Mouse (Mus musculus): Measurements from ENCODE around the gene Tada2b. TPM values are rescaled to one million over a fixed set of nuclear protein-coding genes. Genes with fewer than 3 reads are reported as not detected.

Tada2b gene
- polyA plus RNA-seq, 1 experiment, result 17.0 TPM

DNA sequence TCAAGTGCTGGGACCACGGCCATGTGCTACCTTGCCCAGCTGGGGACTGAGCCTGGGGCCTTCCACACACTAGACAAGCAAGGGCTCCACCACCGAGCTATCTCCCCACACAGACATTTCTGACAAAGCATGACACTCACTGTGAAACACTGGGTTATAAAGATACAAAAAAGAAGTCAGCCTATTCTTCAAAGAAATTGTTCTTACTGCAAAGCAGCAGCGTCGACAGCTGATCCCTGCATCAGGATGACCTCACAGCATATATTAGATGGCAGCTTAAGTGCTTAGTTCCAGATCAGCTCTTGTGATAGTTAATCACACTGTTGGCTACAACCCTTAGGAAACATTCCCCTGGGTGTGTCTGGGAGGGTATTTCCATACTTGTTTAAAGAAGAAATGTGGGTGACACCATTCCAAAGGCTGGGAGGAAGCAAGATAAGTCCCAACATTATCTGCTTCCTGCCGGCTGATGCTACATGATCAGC is 39.2 kb upstream of the Tada2b start:
- Histone ChIP-seq H3K27ac (ENCODE audit: insufficient read depth, low read depth, low read length) (no peak overlapping the region), H3K4me3 (ENCODE audit: insufficient read depth, low read depth, low read length) (no peak overlapping the region), H3K4me1 (ENCODE audit: control insufficient read depth, insufficient read depth, low read length) (peaks cover 9% of the 10 kb centered on the region; the same call in 1 of the 2 replicates), H3K27me3 (replicated peaks; ENCODE audit: control insufficient read depth, insufficient read depth, low read length) (no peaks in the 10 kb centered on the region), H3K36me3 (ENCODE audit: control insufficient read depth, insufficient read depth, low read length) (no peaks in the 10 kb centered on the region; the same call in 1 of the 2 replicates)
- DNase-seq, result no peak
- TF ChIP-seq CTCF (conservative IDR thresholded peaks at IDR 0.05; ENCODE audit: insufficient read depth, insufficient read length, low read depth, low read length) (no peak), POLR2A (IDR thresholded peaks at IDR 0.05; ENCODE audit: low read depth, low read length) (no peak)
- 64% methylated on average over 5 of the region's 5 CpGs for WGBS

DNA sequence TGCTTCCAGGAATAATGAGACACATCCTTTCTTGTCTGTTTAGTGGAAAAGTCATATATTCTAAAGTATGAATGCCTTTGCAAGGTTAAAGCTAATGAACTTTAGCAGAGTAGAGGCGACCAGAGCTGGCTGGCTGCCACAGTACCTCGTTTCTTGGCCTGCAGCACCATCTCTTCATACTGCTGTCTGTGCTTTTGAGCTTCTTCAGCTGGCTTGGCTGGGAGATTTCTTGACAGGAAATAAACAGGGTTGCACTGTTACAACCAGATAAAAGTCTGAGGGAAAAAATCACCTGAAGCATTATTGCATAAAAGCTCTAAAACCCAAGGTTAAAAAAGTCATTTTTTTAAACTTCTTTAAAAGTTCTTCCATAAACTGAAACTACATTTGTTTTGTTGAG is 38.7 kb upstream of the Tada2b start:
- Histone ChIP-seq H3K4me1 (ENCODE audit: control insufficient read depth, insufficient read depth, low read length) (peaks cover 9% of the 10 kb centered on the region; the same call in 1 of the 2 replicates), H3K27ac (ENCODE audit: insufficient read depth, low read depth, low read length) (no peak overlapping the region), H3K27me3 (replicated peaks; ENCODE audit: control insufficient read depth, insufficient read depth, low read length) (no peaks in the 10 kb centered on the region), H3K36me3 (ENCODE audit: control insufficient read depth, insufficient read depth, low read length) (no peaks in the 10 kb centered on the region; the same call in 1 of the 2 replicates), H3K4me3 (ENCODE audit: insufficient read depth, low read depth, low read length) (no peak overlapping the region)
- DNase-seq, result peak; percentile 68
- WGBS, result 4% methylated on average over 2 of the region's 2 CpGs
- TF ChIP-seq CTCF (conservative IDR thresholded peaks at IDR 0.05; ENCODE audit: insufficient read depth, insufficient read length, low read depth, low read length), result no peak
- no peak for TF ChIP-seq POLR2A (IDR thresholded peaks at IDR 0.05; ENCODE audit: low read depth, low read length)

DNA sequence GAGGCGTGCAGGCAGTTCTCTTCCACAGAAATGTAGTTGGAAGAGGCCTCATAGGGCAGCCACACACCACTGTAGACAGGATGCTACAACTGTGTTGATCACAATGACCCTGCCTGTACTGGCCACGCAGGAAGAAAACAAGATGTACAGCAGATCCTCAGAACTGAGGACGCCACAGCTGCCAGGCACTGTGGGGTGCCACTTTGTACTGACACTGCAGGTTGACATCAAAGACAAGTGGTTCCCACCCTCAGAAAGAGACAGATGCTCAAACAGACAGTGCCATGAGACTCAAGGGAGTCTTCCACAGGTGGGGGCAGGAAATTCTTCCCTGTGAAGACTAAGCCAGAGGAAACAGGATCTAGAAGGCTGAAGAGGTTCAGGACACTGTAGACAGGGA is 35.7 kb upstream of the Tada2b start:
- H3K36me3 ChIP-seq (ENCODE audit: control insufficient read depth, insufficient read depth, low read length), result no peaks in the 10 kb centered on the region; the same call in 1 of the 2 replicates
- H3K4me3 ChIP-seq (ENCODE audit: insufficient read depth, low read depth, low read length), result no peak overlapping the region
- no peaks in the 10 kb centered on the region for H3K27me3 ChIP-seq (replicated peaks; ENCODE audit: control insufficient read depth, insufficient read depth, low read length)
- no peaks in the 10 kb centered on the region for H3K4me1 ChIP-seq (ENCODE audit: control insufficient read depth, insufficient read depth, low read length)
- TF ChIP-seq CTCF (conservative IDR thresholded peaks at IDR 0.05; ENCODE audit: insufficient read depth, insufficient read length, low read depth, low read length) (no peak), POLR2A (IDR thresholded peaks at IDR 0.05; ENCODE audit: low read depth, low read length) (no peak)
- 84% methylated on average over 3 of the region's 3 CpGs for WGBS
- DNase-seq, result no peak
- H3K27ac ChIP-seq (ENCODE audit: insufficient read depth, low read depth, low read length), result no peak overlapping the region

GRCm38 (mm10) chr5:36517596-36517995 is 33.5 kb upstream of the Tada2b start:
- no peaks in the 10 kb centered on the region; the same call in 1 of the 2 replicates for H3K36me3 ChIP-seq (ENCODE audit: control insufficient read depth, insufficient read depth, low read length)

GRCm38 (mm10) chr5:36515558-36515957 is 31.5 kb upstream of the Tada2b start:
- Histone ChIP-seq H3K27ac (ENCODE audit: insufficient read depth, low read depth, low read length) (no peak overlapping the region), H3K4me1 (ENCODE audit: control insufficient read depth, insufficient read depth, low read length) (no peaks in the 10 kb centered on the region), H3K36me3 (ENCODE audit: control insufficient read depth, insufficient read depth, low read length) (no peaks in the 10 kb centered on the region; the same call in 1 of the 2 replicates), H3K4me3 (ENCODE audit: insufficient read depth, low read depth, low read length) (no peak overlapping the region), H3K27me3 (replicated peaks; ENCODE audit: control insufficient read depth, insufficient read depth, low read length) (no peaks in the 10 kb centered on the region)
- DNase-seq, result no peak
- whole genome bisulfite sequencing, result 83% methylated on average over 5 of the region's 5 CpGs
- TF ChIP-seq CTCF (conservative IDR thresholded peaks at IDR 0.05; ENCODE audit: insufficient read depth, insufficient read length, low read depth, low read length) (no peak), POLR2A (IDR thresholded peaks at IDR 0.05; ENCODE audit: low read depth, low read length) (no peak)

More at GRCm38 (mm10) chr5:36517596-36517995, 33.5 kb upstream of the Tada2b start:
- H3K27ac ChIP-seq (ENCODE audit: insufficient read depth, low read depth, low read length), result no peak overlapping the region
- WGBS, result 80% methylated on average over 3 of the region's 3 CpGs
- H3K4me3 ChIP-seq (ENCODE audit: insufficient read depth, low read depth, low read length), result no peak overlapping the region
- DNase-seq, result no peak
- no peaks in the 10 kb centered on the region for H3K4me1 ChIP-seq (ENCODE audit: control insufficient read depth, insufficient read depth, low read length)
- TF ChIP-seq POLR2A (IDR thresholded peaks at IDR 0.05; ENCODE audit: low read depth, low read length), result no peak
- TF ChIP-seq CTCF (conservative IDR thresholded peaks at IDR 0.05; ENCODE audit: insufficient read depth, insufficient read length, low read depth, low read length), result no peak
- H3K27me3 ChIP-seq (replicated peaks; ENCODE audit: control insufficient read depth, insufficient read depth, low read length), result no peaks in the 10 kb centered on the region

- WGBS, result 74% methylated on average over 1 of the region's 1 CpGs
- Histone ChIP-seq H3K4me1 (ENCODE audit: control insufficient read depth, insufficient read depth, low read length) (no peaks in the 10 kb centered on the region), H3K4me3 (ENCODE audit: insufficient read depth, low read depth, low read length) (no peak overlapping the region), H3K27ac (ENCODE audit: insufficient read depth, low read depth, low read length) (no peak overlapping the region), H3K27me3 (replicated peaks; ENCODE audit: control insufficient read depth, insufficient read depth, low read length) (no peaks in the 10 kb centered on the region), H3K36me3 (ENCODE audit: control insufficient read depth, insufficient read depth, low read length) (no peaks in the 10 kb centered on the region; the same call in 1 of the 2 replicates)
- DNase-seq, result no peak
- TF ChIP-seq CTCF (conservative IDR thresholded peaks at IDR 0.05; ENCODE audit: insufficient read depth, insufficient read length, low read depth, low read length), result no peak
- TF ChIP-seq POLR2A (IDR thresholded peaks at IDR 0.05; ENCODE audit: low read depth, low read length), result no peak
These were observed 31.0 kb upstream of the Tada2b start for GRCm38 (mm10) chr5:36515126-36515525.

- WGBS, result 83% methylated on average over 2 of the region's 2 CpGs
- DNase-seq, result peak; percentile 55
- Histone ChIP-seq H3K4me1 (ENCODE audit: control insufficient read depth, insufficient read depth, low read length) (peaks cover 9% of the 10 kb centered on the region; the same call in 1 of the 2 replicates), H3K27me3 (replicated peaks; ENCODE audit: control insufficient read depth, insufficient read depth, low read length) (no peaks in the 10 kb centered on the region), H3K4me3 (ENCODE audit: insufficient read depth, low read depth, low read length) (no peak overlapping the region), H3K27ac (ENCODE audit: insufficient read depth, low read depth, low read length) (no peak overlapping the region), H3K36me3 (ENCODE audit: control insufficient read depth, insufficient read depth, low read length) (peaks cover 2% of the 10 kb centered on the region; the same call in 1 of the 2 replicates)
- TF ChIP-seq CTCF (conservative IDR thresholded peaks at IDR 0.05; ENCODE audit: insufficient read depth, insufficient read length, low read depth, low read length) (no peak), POLR2A (IDR thresholded peaks at IDR 0.05; ENCODE audit: low read depth, low read length) (no peak)
These were observed 26.9 kb upstream of the Tada2b start for GRCm38 (mm10) chr5:36510956-36511355.

All from kidney, adult 2 months (tissue).